Mouse (Mus musculus): ENCODE results near the gene Astn2.

Astn2 gene

GRCm38 (mm10) chr4:65874236-65874781 is 530.1 kb downstream of the Astn2 start:
- no peak for DNase-seq (ENCODE audit: low read depth, low spot score)

GRCm38 (mm10) chr4:65864551-65864950 is 539.9 kb downstream of the Astn2 start:
- no peak for DNase-seq (ENCODE audit: low read depth, low spot score)

DNA sequence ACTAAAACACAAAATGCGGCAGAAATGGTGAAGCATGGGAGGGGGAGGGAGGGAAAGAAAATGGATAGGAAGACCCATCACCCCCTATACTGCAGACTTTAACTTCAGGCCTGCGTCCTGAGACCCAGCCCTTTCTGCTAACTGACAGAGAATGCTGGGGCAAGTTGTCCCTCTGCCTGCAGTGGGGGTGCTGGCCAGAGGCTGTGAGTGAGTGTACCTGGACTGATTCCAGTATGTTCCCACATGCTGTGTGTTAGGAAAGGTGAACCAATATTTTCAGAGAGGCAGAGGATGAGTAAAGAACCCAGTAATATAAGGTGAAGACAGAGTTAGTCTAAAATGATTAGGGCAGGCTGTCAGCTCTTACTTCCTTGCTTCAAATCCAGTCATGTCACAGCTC is 561.2 kb downstream of the Astn2 start:
- no peak for DNase-seq (ENCODE audit: low read depth, low spot score)

DNA sequence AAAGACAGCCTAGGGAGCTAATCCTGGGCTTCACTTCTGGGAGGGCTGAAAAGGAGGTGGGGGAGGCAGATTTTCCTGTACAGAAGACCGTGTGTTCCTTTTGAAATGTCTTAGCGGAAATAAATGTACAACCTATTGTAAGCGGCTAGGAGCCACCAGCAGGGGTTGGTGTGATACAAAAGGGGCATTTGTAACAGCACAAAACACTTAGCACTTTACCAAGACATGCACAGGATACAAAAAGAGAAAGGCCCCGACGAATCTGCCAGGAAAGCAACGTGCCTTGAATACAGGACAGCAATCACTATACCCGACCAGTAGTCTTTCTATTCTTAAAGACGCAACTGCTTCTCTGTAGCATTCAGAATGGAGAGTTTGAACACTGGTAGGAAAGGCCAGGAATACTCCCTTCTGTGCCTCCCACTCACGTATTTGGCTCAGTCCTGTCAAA is 564.8 kb downstream of the Astn2 start:
- peak; percentile 46 for DNase-seq (ENCODE audit: low read depth, low spot score)

DNA sequence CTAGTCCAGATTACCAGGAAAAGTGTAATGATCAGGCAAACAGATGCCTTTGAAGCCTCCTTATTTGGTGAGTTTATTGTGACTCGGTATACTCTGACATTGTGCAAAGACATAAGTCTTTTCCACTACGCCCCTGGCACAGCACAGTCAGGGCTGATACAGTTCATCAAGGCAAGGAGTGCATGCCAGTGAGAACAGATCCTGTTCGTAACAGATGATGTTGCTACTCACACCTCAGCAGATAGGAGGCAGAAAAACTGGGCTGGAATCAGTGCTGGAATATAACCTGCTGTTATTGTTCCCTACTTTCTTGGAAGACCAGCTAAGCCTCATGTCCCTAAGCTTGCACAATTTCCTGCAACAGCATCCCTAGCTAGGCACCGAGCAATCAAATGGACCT is 565.6 kb downstream of the Astn2 start:
- DNase-seq (ENCODE audit: low read depth, low spot score) = no peak

DNA sequence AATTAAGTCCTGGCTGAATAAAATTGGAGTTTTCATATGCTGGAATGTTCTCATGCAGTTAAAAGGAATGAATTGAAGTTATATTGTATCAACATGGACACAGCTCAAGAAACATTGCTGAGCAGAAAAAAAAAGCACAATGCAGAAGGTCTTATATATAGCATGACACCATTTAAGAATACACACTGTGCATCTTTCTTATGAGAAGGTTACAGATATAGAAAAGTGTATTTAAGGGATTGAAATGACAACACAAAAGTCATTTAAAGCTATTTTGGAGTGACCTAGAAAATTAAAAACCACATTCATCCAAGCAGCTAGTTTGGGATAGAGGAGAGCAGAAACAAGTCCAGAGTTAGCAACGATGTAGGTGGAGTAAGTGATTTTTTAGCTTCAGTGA is 571.4 kb downstream of the Astn2 start:
- no peak for DNase-seq (ENCODE audit: low read depth, low spot score)

DNA sequence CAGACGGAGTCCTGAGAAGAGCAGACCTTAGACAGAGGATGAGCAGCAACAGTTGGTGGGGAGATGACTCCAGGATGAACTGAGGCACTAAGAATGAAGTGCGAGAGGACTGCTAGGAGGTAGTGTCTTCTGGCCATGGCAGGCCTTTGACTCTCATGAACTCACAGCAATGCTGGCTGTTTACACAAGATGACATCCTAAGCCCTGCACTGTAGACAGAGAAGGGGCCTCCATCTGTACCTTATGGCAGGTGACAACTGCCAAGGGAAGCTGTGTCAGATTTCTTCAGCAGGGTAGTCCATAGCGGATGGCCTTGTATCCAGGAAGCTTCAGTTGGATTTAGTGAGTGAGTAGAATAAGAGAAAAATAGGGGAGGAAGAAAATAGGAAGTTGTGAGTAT is 572.5 kb downstream of the Astn2 start:
- no peak for DNase-seq (ENCODE audit: low read depth, low spot score)

- peak; percentile 84 for DNase-seq (ENCODE audit: low read depth, low spot score)
Measured at GRCm38 (mm10) chr4:65830495-65830894, 573.9 kb downstream of the Astn2 start.

GRCm38 (mm10) chr4:65821070-65821469 is 583.3 kb downstream of the Astn2 start:
- DNase-seq (ENCODE audit: low read depth, low spot score) = no peak

DNA sequence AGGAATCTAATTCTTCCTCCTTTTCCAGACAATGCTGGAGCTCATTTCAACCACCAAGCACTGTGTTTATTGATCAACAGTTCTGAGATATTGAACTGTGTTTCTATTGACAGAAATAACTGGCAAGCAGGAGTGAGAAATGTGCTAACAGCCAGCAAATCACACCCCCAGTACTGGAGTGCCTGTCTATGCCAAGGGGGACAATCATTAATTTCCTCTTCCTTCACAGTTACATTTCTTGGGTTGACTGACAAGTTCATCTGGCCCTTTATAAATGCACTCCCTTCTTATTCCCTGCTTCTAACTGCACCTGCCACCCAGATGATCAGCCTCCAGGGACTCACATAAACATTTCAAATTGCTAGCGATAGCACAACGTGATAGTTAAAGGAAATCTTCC is 584.2 kb downstream of the Astn2 start:
- no peak for DNase-seq (ENCODE audit: low read depth, low spot score)

- no peak for DNase-seq (ENCODE audit: low read depth, low spot score)
Measured at GRCm38 (mm10) chr4:65819835-65820234, 584.6 kb downstream of the Astn2 start.

- no peak for DNase-seq (ENCODE audit: low read depth, low spot score)
Measured at GRCm38 (mm10) chr4:65814176-65814535, 590.3 kb downstream of the Astn2 start.

DNA sequence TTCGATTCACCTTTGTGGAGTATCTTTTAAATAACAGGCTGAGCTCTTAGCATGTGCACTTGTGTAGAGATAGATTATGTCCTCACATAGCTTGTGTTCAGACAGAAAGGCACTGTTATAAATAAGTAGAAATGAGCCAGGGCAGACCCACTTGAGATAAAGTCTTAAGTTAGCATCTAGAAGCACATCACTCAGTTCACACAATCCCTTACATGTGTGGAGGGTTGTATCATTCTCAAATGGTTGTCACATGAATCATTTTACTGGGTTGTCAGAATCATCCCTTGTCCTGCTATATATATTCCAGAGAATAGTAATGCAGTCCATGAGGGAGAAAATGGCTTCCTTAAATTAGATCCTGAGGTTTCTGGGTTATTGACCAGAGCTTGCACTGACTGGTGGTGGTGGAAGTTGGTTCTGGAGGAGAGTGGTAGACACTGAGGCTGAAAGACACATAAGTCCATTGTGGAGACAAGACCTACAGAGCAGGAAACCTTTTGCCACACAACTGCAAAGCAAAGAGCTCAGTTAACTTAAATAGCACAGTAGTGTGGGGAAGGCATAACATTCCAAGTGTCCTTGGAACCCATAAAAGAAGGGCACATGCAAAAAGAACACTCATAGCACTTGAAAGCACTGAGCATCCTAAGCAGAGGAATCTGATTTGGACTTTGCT is 590.8 kb downstream of the Astn2 start:
- no peak for DNase-seq (ENCODE audit: low read depth, low spot score)

GRCm38 (mm10) chr4:65807341-65807740 is 597.1 kb downstream of the Astn2 start:
- DNase-seq (ENCODE audit: low read depth, low spot score) = no peak

- no peak for DNase-seq (ENCODE audit: low read depth, low spot score)
Measured at GRCm38 (mm10) chr4:65801204-65801603, 603.2 kb downstream of the Astn2 start.

DNA sequence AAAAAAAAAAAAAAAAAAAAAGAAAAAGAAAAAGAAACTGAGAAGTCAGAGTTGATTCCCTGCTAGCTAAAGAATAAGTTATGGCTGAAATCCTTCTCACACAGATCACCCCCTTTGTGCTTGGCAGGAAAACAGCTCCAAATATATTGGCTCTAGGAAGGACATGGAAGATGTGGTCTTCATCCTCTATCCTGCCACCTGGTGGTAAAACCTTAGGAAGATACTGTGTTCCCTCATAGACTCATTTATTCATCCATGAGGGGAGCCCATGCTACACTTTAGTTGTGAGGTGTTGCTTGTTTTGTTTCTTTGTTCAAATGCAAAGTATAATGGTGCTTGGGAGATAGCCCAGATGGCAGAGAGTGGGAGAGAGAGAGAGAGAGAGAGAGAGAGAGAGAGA is 613.4 kb downstream of the Astn2 start:
- DNase-seq (ENCODE audit: low read depth, low spot score) = peak; percentile 16

- DNase-seq (ENCODE audit: low read depth, low spot score) = no peak
Measured at GRCm38 (mm10) chr4:65773368-65774010, 630.9 kb downstream of the Astn2 start.

DNA sequence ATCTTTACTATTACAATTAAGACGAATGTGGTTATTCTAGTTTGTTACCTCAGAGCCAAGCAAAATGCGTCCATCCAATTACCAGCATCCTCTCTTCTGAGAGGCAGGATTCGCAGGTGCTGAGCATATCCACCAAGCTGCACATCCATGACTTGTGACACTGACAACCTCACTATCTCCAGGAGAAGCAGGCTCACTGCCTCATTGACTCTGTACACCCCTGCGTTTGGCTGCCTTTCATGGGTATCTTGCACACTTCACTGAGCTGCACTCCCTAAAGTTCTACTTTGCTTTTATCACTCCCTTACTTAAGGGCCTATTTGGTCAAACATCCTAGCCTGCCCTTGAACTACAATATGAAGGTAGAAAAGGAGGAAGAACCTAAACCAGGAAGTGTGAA is 633.5 kb downstream of the Astn2 start:
- DNase-seq (ENCODE audit: low read depth, low spot score) = no peak

DNA sequence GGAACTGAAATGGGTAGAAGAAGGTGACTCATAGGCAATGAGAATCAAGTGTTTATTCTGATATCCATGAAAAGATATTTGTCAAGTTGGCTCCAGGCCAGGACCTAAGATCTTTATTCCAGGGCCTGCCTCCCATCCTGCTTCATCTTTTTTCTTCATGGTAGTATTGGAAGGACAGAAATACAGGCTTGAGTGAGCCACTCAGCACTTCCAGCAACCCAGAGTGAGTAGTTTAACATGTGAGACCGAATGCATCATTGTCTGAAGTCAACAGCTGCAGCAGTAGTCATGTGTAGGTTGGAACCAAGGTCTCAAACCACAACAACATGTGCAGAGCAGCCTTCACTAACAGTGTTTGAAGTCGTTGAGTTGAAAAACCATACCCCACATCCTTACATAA is 636.5 kb downstream of the Astn2 start:
- DNase-seq (ENCODE audit: low read depth, low spot score) = no peak

DNA sequence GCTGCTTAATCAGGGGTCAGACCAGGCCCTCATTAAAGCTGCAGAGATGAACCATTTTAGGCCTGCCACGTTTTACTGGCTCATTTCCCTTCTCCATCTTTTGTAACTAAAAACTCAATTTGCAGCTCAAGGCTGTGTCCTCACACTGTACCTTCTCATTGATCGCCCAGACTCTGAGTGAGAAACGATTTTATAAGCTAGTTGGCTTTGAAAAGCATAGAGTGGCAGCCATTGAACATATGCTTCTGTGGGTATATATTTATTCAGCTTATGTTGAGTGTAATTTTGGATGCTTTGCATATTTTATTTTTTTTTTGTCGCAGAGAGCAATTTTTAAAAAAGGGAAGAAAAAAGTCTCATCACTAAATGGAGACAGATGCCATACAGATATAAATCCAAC is 637.0 kb downstream of the Astn2 start:
- DNase-seq (ENCODE audit: low read depth, low spot score) = no peak

DNA sequence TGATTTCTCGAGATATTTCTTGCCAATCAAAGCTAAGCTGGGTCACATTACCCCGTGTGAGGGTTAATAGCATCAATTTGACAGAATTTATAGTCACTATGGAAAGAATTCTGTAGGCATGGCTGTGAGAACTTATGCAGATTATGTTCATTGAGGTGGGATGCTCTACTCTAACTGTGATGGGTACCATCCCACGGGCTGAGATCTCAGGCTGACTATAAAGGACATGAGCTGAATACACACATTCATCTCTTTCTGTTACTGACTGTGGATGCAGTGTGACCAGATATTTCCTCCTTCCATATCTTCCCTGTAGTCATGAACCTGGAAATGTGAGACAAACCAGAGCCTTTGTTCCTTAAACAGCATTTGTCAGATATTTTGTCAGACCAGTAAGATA is 639.1 kb downstream of the Astn2 start:
- DNase-seq (ENCODE audit: low read depth, low spot score) = no peak

GRCm38 (mm10) chr4:65764275-65764674 is 640.1 kb downstream of the Astn2 start:
- DNase-seq (ENCODE audit: low read depth, low spot score) = no peak

- DNase-seq (ENCODE audit: low read depth, low spot score) = no peak
Measured at GRCm38 (mm10) chr4:65763823-65764222, 640.6 kb downstream of the Astn2 start.
